Mouse (Mus musculus): Measurements from ENCODE around the gene Kat2a. TPM values are rescaled to one million over a fixed set of nuclear protein-coding genes. Genes with fewer than 3 reads are reported as not detected.

Gene Kat2a
- polyA plus RNA-seq (2017; shearing (Covaris generic)): 10 to 100 TPM; 62.5 to 65.3 TPM

GRCm38 (mm10) chr11:100711783-100712615, at the start of gene Kat2a:
Kat2a (minus strand) TSS chr11:100712465.

GRCm38 (mm10) chr11:100759611-100760233, 47.5 kb upstream of the Kat2a start, which contains the start of gene Kcnh4:
Kcnh4 (minus strand) TSS chr11:100759942.

GRCm38 (mm10) chr11:100738066-100738604, 25.9 kb upstream of the Kat2a start, which contains the start of gene Rab5c:
Rab5c (minus strand) TSS chr11:100738215.

GRCm38 (mm10) chr11:100713735-100714533, 1.7 kb upstream of the Kat2a start, which contains the start of gene Hspb9:
Hspb9 (plus strand) TSS chr11:100713850.

GRCm38 (mm10) chr11:100703851-100704531, 8.3 kb downstream of the Kat2a start, which contains the start of gene Dhx58:
Dhx58 (minus strand) TSS chr11:100704271.

GRCm38 (mm10) chr11:100692164-100692616, 20.1 kb downstream of the Kat2a start, which contains the start of gene Zfp385c:
Zfp385c (minus strand) TSS chr11:100692455.

Other genes with a start within 250 kb of the Kat2a start
- 1 to 10 TPM; 4.0 to 6.3 TPM for gene Klhl11, start 239.7 kb downstream of the Kat2a start, polyA plus RNA-seq (2017; shearing (Covaris generic))
- 100 to 1,000 TPM; 128 to 142 TPM for gene Acly, start 184.5 kb downstream of the Kat2a start, polyA plus RNA-seq (2017; shearing (Covaris generic))
- 1 to 10 TPM in 1 of 2 experiments, under 1 TPM in 1; 0.58 to 2.0 TPM for gene Ttc25, start 166.9 kb downstream of the Kat2a start, polyA plus RNA-seq (2017; shearing (Covaris generic))
- gene Cnp, start 137.6 kb downstream of the Kat2a start, polyA plus RNA-seq (2017; shearing (Covaris generic)): 100 to 1,000 TPM; 306 to 325 TPM
- gene Nkiras2, start 93.2 kb downstream of the Kat2a start, polyA plus RNA-seq (2017; shearing (Covaris generic)): 10 to 100 TPM; 25.2 to 36.7 TPM
- 100 to 1,000 TPM; 552 to 587 TPM for gene Dnajc7, start 92.3 kb downstream of the Kat2a start, polyA plus RNA-seq (2017; shearing (Covaris generic))
- 1 to 10 TPM in 1 of 2 experiments, under 1 TPM in 1; 0.24 to 1.2 TPM for gene Zfp385c, start 20.0 kb downstream of the Kat2a start, polyA plus RNA-seq (2017; shearing (Covaris generic))
- gene Dhx58, start 8.2 kb downstream of the Kat2a start, polyA plus RNA-seq (2017; shearing (Covaris generic)): 10 to 100 TPM; 13.0 to 26.1 TPM
- under 1 TPM; 0.58 to 0.80 TPM for gene Hspb9, start 1.4 kb upstream of the Kat2a start, polyA plus RNA-seq (2017; shearing (Covaris generic))
- 10 to 100 TPM; 34.0 to 50.8 TPM for gene Rab5c, start 25.8 kb upstream of the Kat2a start, polyA plus RNA-seq (2017; shearing (Covaris generic))
- under 1 TPM; 0.61 to 0.86 TPM for gene Kcnh4, start 47.5 kb upstream of the Kat2a start, polyA plus RNA-seq (2017; shearing (Covaris generic))
- gene Hcrt, start 50.5 kb upstream of the Kat2a start, polyA plus RNA-seq (2017; shearing (Covaris generic)): not detected
- 1 to 10 TPM; 5.0 to 6.5 TPM for gene Ghdc, start 58.5 kb upstream of the Kat2a start, polyA plus RNA-seq (2017; shearing (Covaris generic))
- gene Stat5b, start 138.3 kb upstream of the Kat2a start, polyA plus RNA-seq (2017; shearing (Covaris generic)): 100 to 1,000 TPM; 119 to 160 TPM
- gene Stat5a, start 146.9 kb upstream of the Kat2a start, polyA plus RNA-seq (2017; shearing (Covaris generic)): 10 to 100 TPM; 67.9 to 84.1 TPM
- 100 to 1,000 TPM; 233 to 234 TPM for gene Stat3, start 227.1 kb upstream of the Kat2a start, polyA plus RNA-seq (2017; shearing (Covaris generic))